Mouse (Mus musculus) ES-Bruce4 (cell line): Measurements from ENCODE around the gene Map1b.

Source experiments
- CTCF ChIP-seq: IDR thresholded peaks from one replicate; pipeline ENCODE4 v1.8.1; 2011; ENCODE audit warnings: low read depth, low read length
- POLR2A ChIP-seq: IDR thresholded peaks from one replicate; pipeline ENCODE4 v1.8.1; 2011; ENCODE audit warnings: low read length; ENCODE audit not compliant: insufficient read depth

- TF ChIP-seq CTCF (no peak), POLR2A (no peak)
These were observed 49.5 kb downstream of the Map1b start for GRCm38 (mm10) chr13:99466811-99467315.
